Mouse (Mus musculus): ENCODE results near the gene Rem1.

The Rem1 gene

DNA sequence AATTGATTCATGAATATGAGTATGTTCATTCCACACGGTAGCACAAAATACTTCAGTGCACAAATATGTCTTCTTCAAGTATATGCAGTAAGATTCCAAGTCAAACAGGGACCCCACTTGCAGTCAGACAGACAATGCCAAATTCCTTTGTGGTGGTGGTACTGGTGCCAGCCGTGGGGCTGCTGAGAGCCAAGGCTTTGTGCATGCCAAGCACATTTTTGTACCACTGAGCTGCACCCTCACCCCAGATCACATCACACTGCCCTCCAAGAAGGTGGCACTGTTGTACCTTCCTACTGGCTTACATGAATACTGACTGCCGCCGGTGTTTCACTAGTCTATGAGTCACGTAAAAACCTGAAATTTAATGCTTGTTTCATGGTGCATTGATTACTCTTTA is 52.2 kb downstream of the Rem1 start:
- DNase-seq = no peak

DNA sequence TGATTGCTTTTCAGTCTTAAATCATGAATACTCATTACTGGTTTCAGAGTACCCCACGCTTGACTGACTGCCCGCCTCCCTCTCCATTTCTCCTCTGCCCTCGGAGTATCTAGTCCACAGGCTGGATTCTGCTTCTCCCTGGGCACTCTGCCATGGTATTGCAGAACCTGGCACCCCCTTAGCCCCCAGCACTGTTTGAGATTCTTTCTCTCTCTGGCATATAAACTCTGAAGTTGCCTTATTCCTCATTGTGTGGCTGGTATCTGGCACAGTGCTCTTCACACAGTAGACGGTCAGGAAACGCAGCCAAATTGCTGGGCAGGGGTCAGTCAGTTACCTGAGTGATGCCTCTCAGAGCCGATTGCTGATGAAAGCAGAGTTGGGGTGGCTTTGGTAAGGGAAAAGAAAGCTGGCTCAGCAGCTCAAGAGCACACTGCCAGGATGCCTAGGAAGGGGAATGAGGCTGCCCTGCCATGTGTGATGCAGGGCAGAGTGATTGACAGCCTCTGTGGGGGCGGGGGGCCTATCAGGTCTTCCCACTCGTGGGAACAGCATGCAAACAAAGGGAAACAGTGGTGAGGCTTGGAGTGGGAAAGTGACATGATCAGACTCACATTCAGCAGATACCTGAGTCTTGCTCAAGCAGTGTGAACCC is 53.1 kb downstream of the Rem1 start:
- no peak for DNase-seq

GRCm38 (mm10) chr2:152683086-152683485 is 56.3 kb downstream of the Rem1 start:
- no peak for DNase-seq

Data from lung, postnatal 10 days (tissue).